Mouse (Mus musculus) liver, embryonic 14.5 days (tissue): ENCODE data around the gene Sugp2. TPM values are rescaled to one million over a fixed set of nuclear protein-coding genes. Genes with fewer than 3 reads are reported as not detected.

ENCODE experiments used
- ATAC-seq: fragments of 200-750 bp; cut with Nextera tagmentation; 2 replicates; pipeline ENCODE4 v1.8.0; 2017; ENCODE audit warnings: moderate number of reproducible peaks, mild to moderate bottlenecking, moderate library complexity; ENCODE audit not compliant: insufficient read depth
- DNase-seq, 3 experiments: peaks; one replicate each; pipeline ENCODE4 v3.0.0-alpha.2; 2012 to 2013; ENCODE audit warnings: low read depth in 3 of 3, low spot score in 3 of 3
- H3K27ac ChIP-seq: fragments of 300-500 bp; sonication (generic); 2 replicates; pipeline ENCODE4 v1.5.1; 2014; ENCODE audit warnings: moderate library complexity, mild to moderate bottlenecking, control low read depth, inconsistent platforms
- H3K27me3 ChIP-seq: fragments of 300-500 bp; sonication (generic); 2 replicates; pipeline ENCODE4 v1.6.1; 2014; ENCODE audit warnings: mild to moderate bottlenecking, low read length, moderate library complexity; ENCODE audit not compliant: control insufficient read depth, insufficient read depth
- H3K36me3 ChIP-seq: fragments of 300-500 bp; sonication (generic); replicated peaks from 2 replicates; pipeline ENCODE4 v1.6.1; 2014; ENCODE audit warnings: low read depth; ENCODE audit not compliant: control insufficient read depth, insufficient read depth
- H3K4me1 ChIP-seq, 2 experiments: fragments of 200-500 bp in 1 of 2; fragments of 300-500 bp in 1 of 2; sonication (generic) in 1 of 2; replicated peaks; 2 replicates each; pipeline ENCODE4 v1.6.1; 2012 to 2014; ENCODE audit warnings: antibody characterized with exemption in 1 of 2, inconsistent platforms in 1 of 2, low read length in 1 of 2; ENCODE audit not compliant: control insufficient read depth in 2 of 2, insufficient read depth in 2 of 2
- H3K4me2 ChIP-seq: fragments of 300-500 bp; sonication (generic); 2 replicates; pipeline ENCODE4 v1.6.1; 2014; ENCODE audit warnings: low read depth, mild to moderate bottlenecking, control low read depth, moderate library complexity
- H3K4me3 ChIP-seq, 2 experiments: fragments of 200-500 bp in 1 of 2; fragments of 300-500 bp in 1 of 2; sonication (generic) in 1 of 2; 2 replicates each; pipeline ENCODE4 v1.5.1; 2012 to 2014; ENCODE audit warnings: low read depth in 2 of 2, low read length in 2 of 2, mild to moderate bottlenecking in 2 of 2, control low read depth in 1 of 2, inconsistent platforms in 1 of 2, moderate library complexity in 1 of 2; ENCODE audit not compliant: insufficient read depth in 1 of 2
- H3K9ac ChIP-seq: fragments of 300-500 bp; sonication (generic); replicated peaks from 2 replicates; pipeline ENCODE4 v1.6.1; 2014; ENCODE audit warnings: mild to moderate bottlenecking, control low read depth, moderate library complexity
- H3K9me3 ChIP-seq: fragments of 300-500 bp; sonication (generic); 2 replicates; pipeline ENCODE4 v1.6.1; 2016; ENCODE audit warnings: low read length, mixed read lengths; ENCODE audit not compliant: control insufficient read depth
- CTCF ChIP-seq: IDR thresholded peaks from 2 replicates; pipeline ENCODE4 v1.5.1; 2016; ENCODE audit warnings: antibody characterized with exemption, low read depth, control low read depth
- EP300 ChIP-seq: IDR thresholded peaks from 2 replicates; pipeline ENCODE4 v1.6.1; 2016; ENCODE audit warnings: antibody characterized with exemption, low read depth
- whole genome bisulfite sequencing: fragments of 180-500 bp; shearing (Covaris S2); extraction: QIAGEN DNeasy Blood & Tissue Kit; methylation state at CpG from one replicate; pipeline ENCODE4 v1.1.7; 2014; ENCODE audit not compliant: insufficient replicate concordance; 5-methylcytosine and 5-hydroxymethylcytosine counted together
- polyA plus RNA-seq, 2 experiments: library from polyadenylated mRNA; depleted of rRNA in 1 of 2; stranded (reverse) in 1 of 2; unstranded in 1 of 2; fragments of >200 nt; fragmentation: Nextera tagmentation in 1 of 2; extraction: Ambion mirVana in 1 of 2; gene quantifications; 2 replicates each; pipeline versions ENCODE4 v1.2.1 to v1.2.3; 2012 to 2014

Gene Sugp2
- polyA plus RNA-seq, 2 experiments = 9.9 to 17.3 TPM

- 0 out of 2 replicates have a peak, but pooled peaks have one; percentile 36 for ATAC-seq
- H3K9me3 ChIP-seq = no peaks in the 10 kb centered on the region
- WGBS = 56% methylated on average over 5 of the region's 5 CpGs
- H3K27ac ChIP-seq = no peak overlapping the region
- H3K4me3 ChIP-seq = no peak overlapping the region
- peaks cover 0 to 9% of the 10 kb centered on the region in 2 experiments; a peak in 1 of 4 replicates for H3K4me1 ChIP-seq
- no peak overlapping the region for H3K4me2 ChIP-seq
- H3K36me3 ChIP-seq = no peaks in the 10 kb centered on the region
- TF ChIP-seq EP300 = no peak
- TF ChIP-seq CTCF = no peak
- H3K27me3 ChIP-seq = no peaks in the 10 kb centered on the region
- no peak overlapping the region for H3K9ac ChIP-seq
- DNase-seq = no peak
Measured at GRCm38 (mm10) chr8:70219107-70219684, 14.8 kb upstream of the Sugp2 start.

GRCm38 (mm10) chr8:70220236-70220840, 13.7 kb upstream of the Sugp2 start:
- no peak overlapping the region for H3K4me2 ChIP-seq
- H3K9ac ChIP-seq = no peak overlapping the region
- H3K4me1 ChIP-seq = peaks cover 0 to 9% of the 10 kb centered on the region in 2 experiments; a peak in 1 of 4 replicates
- no peaks in the 10 kb centered on the region; the same call in 1 of the 2 replicates for H3K36me3 ChIP-seq
- ATAC-seq (no peak), DNase-seq (no peak)
- H3K9me3 ChIP-seq = no peaks in the 10 kb centered on the region
- WGBS = 69% methylated on average over 8 of the region's 8 CpGs
- H3K4me3 ChIP-seq = no peak overlapping the region
- TF ChIP-seq CTCF (no peak), EP300 (no peak)
- no peaks in the 10 kb centered on the region for H3K27me3 ChIP-seq
- no peak overlapping the region for H3K27ac ChIP-seq

- WGBS = 83% methylated on average over 3 of the region's 3 CpGs
- Histone ChIP-seq H3K4me1 (peaks cover 0 to 9% of the 10 kb centered on the region in 2 experiments; a peak in 1 of 4 replicates), H3K9ac (no peak overlapping the region), H3K27me3 (no peaks in the 10 kb centered on the region), H3K9me3 (no peaks in the 10 kb centered on the region), H3K36me3 (no peaks in the 10 kb centered on the region; the same call in 1 of the 2 replicates), H3K27ac (no peak overlapping the region), H3K4me3 (no peak overlapping the region), H3K4me2 (no peak overlapping the region)
- no peak for TF ChIP-seq CTCF
- no peak for TF ChIP-seq EP300
- ATAC-seq = no peak
- DNase-seq = no peak
Measured at GRCm38 (mm10) chr8:70220911-70221310, 13.1 kb upstream of the Sugp2 start.

GRCm38 (mm10) chr8:70222041-70222440, 12.0 kb upstream of the Sugp2 start:
- no peak overlapping the region for H3K4me2 ChIP-seq
- no peak overlapping the region for H3K9ac ChIP-seq
- no peaks in the 10 kb centered on the region for H3K9me3 ChIP-seq
- H3K27ac ChIP-seq = no peak overlapping the region
- H3K27me3 ChIP-seq = no peaks in the 10 kb centered on the region
- WGBS = 86% methylated on average over 12 of the region's 12 CpGs
- no peaks in the 10 kb centered on the region; the same call in 1 of the 2 replicates for H3K36me3 ChIP-seq
- TF ChIP-seq EP300 (no peak), CTCF (no peak)
- ATAC-seq = no peak
- DNase-seq = no peak
- H3K4me1 ChIP-seq = peaks cover 0 to 9% of the 10 kb centered on the region in 2 experiments; a peak in 1 of 4 replicates
- no peak overlapping the region for H3K4me3 ChIP-seq

GRCm38 (mm10) chr8:70223341-70223740, 10.7 kb upstream of the Sugp2 start:
- H3K9ac ChIP-seq = no peak overlapping the region
- H3K4me2 ChIP-seq = no peak overlapping the region
- no peak overlapping the region for H3K4me3 ChIP-seq
- H3K9me3 ChIP-seq = no peaks in the 10 kb centered on the region
- TF ChIP-seq CTCF = peak; percentile 83
- TF ChIP-seq EP300 = no peak
- H3K27me3 ChIP-seq = no peaks in the 10 kb centered on the region
- peaks cover 0 to 9% of the 10 kb centered on the region in 2 experiments; a peak in 1 of 4 replicates for H3K4me1 ChIP-seq
- WGBS = 57% methylated on average over 6 of the region's 6 CpGs
- DNase-seq (no peak), ATAC-seq (no peak)
- no peak overlapping the region for H3K27ac ChIP-seq
- no peaks in the 10 kb centered on the region; the same call in 1 of the 2 replicates for H3K36me3 ChIP-seq
